Mouse (Mus musculus): ENCODE data around the gene Abcg8. TPM values are rescaled to one million over a fixed set of nuclear protein-coding genes. Genes with fewer than 3 reads are reported as not detected.

Gene Abcg8
- total and polyA plus RNA-seq, 3 experiments = 0.04 TPM; not detected in 2

DNA sequence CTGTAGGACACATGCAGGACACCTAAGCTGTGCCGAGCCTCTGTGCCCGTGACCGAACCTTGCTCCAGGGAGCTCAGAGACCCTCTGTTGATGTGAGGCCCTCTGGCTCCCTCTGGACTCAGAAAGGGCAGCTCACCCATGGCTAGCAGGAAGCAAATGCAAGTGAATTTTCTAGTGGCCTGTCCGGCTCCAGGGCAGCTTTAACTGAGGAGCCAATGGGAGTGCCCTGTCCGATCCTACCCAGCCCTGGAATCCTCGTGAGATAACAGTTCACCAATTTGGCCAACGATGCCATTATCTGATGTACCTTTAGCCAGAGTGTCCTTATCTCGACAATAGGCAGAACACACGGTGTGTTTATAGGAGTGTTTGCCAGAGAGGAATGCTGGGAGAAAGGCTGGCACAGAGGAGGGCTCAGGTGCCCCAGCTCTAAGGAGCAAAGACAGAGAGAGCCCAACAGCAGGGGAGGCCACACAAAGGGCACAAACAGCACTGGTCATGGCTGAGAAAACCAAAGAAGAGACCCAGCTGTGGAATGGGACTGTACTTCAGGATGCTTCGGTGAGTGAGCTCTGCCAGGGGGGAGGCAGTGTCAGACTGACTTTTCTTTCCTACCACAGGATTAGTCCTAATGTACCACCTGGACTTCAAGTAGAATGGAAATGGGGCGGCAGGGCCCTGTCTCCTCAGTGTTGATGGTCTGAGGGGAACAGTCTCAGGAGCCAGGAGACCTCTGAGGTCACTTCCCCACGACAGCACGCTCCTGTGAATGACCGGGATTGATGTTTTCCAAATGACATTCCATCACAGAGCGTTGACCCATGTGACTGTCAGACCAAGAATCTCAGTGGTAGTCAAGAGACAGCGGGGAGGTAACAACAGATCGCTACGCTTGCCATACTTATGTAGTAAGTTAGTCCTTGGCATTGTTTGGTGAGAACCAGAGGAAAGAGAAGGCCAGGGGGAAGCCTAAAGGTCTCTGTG is 6.9 kb downstream of the Abcg8 start, which contains the start of gene Abcg5:
Abcg5 (minus strand) TSS at position 278 of the 984 bp plus-strand sequence.
- Histone ChIP-seq H3K4me2 (ENCODE audit: insufficient read depth, low read depth, poor library complexity, severe bottlenecking) (no peak within 1 kb of the TSS), H3K27me3 (replicated peaks) (peaks cover 3% of the 10 kb centered on the region), H3K4me1 (ENCODE audit: control insufficient read depth in 1 of 2, insufficient read depth in 2 of 2) (0 out of 4 replicates have a peak, but pooled peaks cover 3 to 5% of the 10 kb centered on the region in 2 experiments), H3K27ac (ENCODE audit: insufficient read depth, low read depth) (no peak within 1 kb of the TSS), H3K36me3 (replicated peaks in 1 of 2; ENCODE audit: control insufficient read depth in 1 of 2, insufficient read depth in 1 of 2, low read length in 1 of 2) (no peaks in the 10 kb centered on the region), H3K9ac (ENCODE audit: insufficient read depth, low read depth) (no peak within 1 kb of the TSS), H3K9me3 (replicated peaks; ENCODE audit: low read length) (no peaks in the 10 kb centered on the region), H3K79me2 (replicated peaks; ENCODE audit: control insufficient read depth, extremely low read depth, insufficient read depth, poor library complexity, severe bottlenecking) (no peaks in the 10 kb centered on the region), H3K4me3 (replicated peaks in 1 of 3; ENCODE audit: low read depth in 2 of 3, low read length in 2 of 3, poor library complexity in 1 of 3) (no peak within 1 kb of the TSS)
- dilution Hi-C loops (cut with MboI; ENCODE audit: extremely low pct_ligation_motif_present, extremely low pct_unique_long_range_greater_than_20kb, low sequenced_read_pairs) = no loop called here
- TF ChIP-seq CHD1 (IDR thresholded peaks at IDR 0.05; ENCODE audit: low read depth, low read length) (no peak), USF1 (IDR thresholded peaks at IDR 0.05; ENCODE audit: low read depth, low read length) (no peak), KAT2A (IDR thresholded peaks at IDR 0.05; ENCODE audit: insufficient replicate concordance, low read length) (no peak), UBTF (IDR thresholded peaks at IDR 0.05; ENCODE audit: low read depth, low read length) (no peak), MEF2A (IDR thresholded peaks at IDR 0.05; ENCODE audit: borderline replicate concordance, low read depth, low read length) (no peak), E2F4 (IDR thresholded peaks at IDR 0.05; ENCODE audit: insufficient replicate concordance, low read depth, low read length) (no peak), MXI1 (IDR thresholded peaks at IDR 0.05; ENCODE audit: low read depth, low read length) (no peak), TCF12 (IDR thresholded peaks at IDR 0.05; ENCODE audit: low read depth, low read length) (no peak), ZNF384 (IDR thresholded peaks at IDR 0.05; ENCODE audit: low read depth, low read length) (no peak), ZC3H11A (IDR thresholded peaks at IDR 0.05; ENCODE audit: low read depth, low read length) (no peak), ELF1 (IDR thresholded peaks at IDR 0.05; ENCODE audit: low read depth, low read length) (no peak), HCFC1 (IDR thresholded peaks at IDR 0.05; ENCODE audit: low read depth, low read length) (no peak), JUND (conservative IDR thresholded peaks at IDR 0.05; ENCODE audit: low read depth, low read length) (no peak), TBP (conservative IDR thresholded peaks at IDR 0.05; ENCODE audit: low read depth, low read length) (no peak), NRF1 (IDR thresholded peaks at IDR 0.05; ENCODE audit: low read depth, low read length) (no peak), ZMIZ1 (IDR thresholded peaks at IDR 0.05; ENCODE audit: low read depth, low read length) (no peak), CHD2 (IDR thresholded peaks at IDR 0.05; ENCODE audit: low read length) (no peak)
- in situ Hi-C loops (cut with MboI; ENCODE audit: low pct_ligation_motif_present, low pct_unique_long_range_greater_than_20kb, low sequenced_read_pairs) = no loop called here
- DNase-seq (ENCODE audit: extremely low read depth) = no peak

GRCm38 (mm10) chr17:84684284-84684683 is 8.2 kb downstream of the Abcg8 start:
- Histone ChIP-seq H3K4me3 (replicated peaks in 1 of 3; ENCODE audit: low read depth in 2 of 3, low read length in 2 of 3, poor library complexity in 1 of 3) (no peak overlapping the region), H3K36me3 (replicated peaks in 1 of 2; ENCODE audit: control insufficient read depth in 1 of 2, insufficient read depth in 1 of 2, low read length in 1 of 2) (no peaks in the 10 kb centered on the region), H3K4me2 (ENCODE audit: insufficient read depth, low read depth, poor library complexity, severe bottlenecking) (no peak overlapping the region), H3K4me1 (ENCODE audit: control insufficient read depth in 1 of 2, insufficient read depth in 2 of 2) (0 out of 4 replicates have a peak, but pooled peaks cover 3 to 5% of the 10 kb centered on the region in 2 experiments), H3K9me3 (replicated peaks; ENCODE audit: low read length) (no peaks in the 10 kb centered on the region), H3K27me3 (replicated peaks) (peaks cover 2% of the 10 kb centered on the region), H3K9ac (ENCODE audit: insufficient read depth, low read depth) (no peak overlapping the region), H3K79me2 (replicated peaks; ENCODE audit: control insufficient read depth, extremely low read depth, insufficient read depth, poor library complexity, severe bottlenecking) (no peaks in the 10 kb centered on the region), H3K27ac (ENCODE audit: insufficient read depth, low read depth) (no peak overlapping the region)
- in situ Hi-C loops (cut with MboI; ENCODE audit: low pct_ligation_motif_present, low pct_unique_long_range_greater_than_20kb, low sequenced_read_pairs) (no loop called here), dilution Hi-C loops (cut with MboI; ENCODE audit: extremely low pct_ligation_motif_present, extremely low pct_unique_long_range_greater_than_20kb, low sequenced_read_pairs) (no loop called here)
- TF ChIP-seq IRF4 (IDR thresholded peaks at IDR 0.05; ENCODE audit: low read depth, low read length) (no peak), HCFC1 (IDR thresholded peaks at IDR 0.05; ENCODE audit: low read depth, low read length) (no peak), MAZ (IDR thresholded peaks at IDR 0.05; ENCODE audit: low read depth, low read length) (no peak), RAD21 (IDR thresholded peaks at IDR 0.05; ENCODE audit: low read depth, low read length) (no peak), ZMIZ1 (IDR thresholded peaks at IDR 0.05; ENCODE audit: low read depth, low read length) (no peak), USF2 (conservative IDR thresholded peaks at IDR 0.05; ENCODE audit: low read depth, low read length) (no peak), JUN (IDR thresholded peaks at IDR 0.05; ENCODE audit: insufficient read depth, low read depth, low read length) (no peak)
- no peak for DNase-seq (ENCODE audit: extremely low read depth)
